ENCODE assay signal across 8 mouse cellular contexts in genomic region chr19:36111054-36111895, GRCm38 (mm10). TPM values are rescaled to one million over a fixed set of nuclear protein-coding genes. Genes with fewer than 3 reads are reported as not detected.
DNase-seq lines count a peak whose midpoint lies in the region; ATAC-seq and TF ChIP-seq lines count a peak whose summit lies in the region.

No protein-coding gene starts in this region.

- H3K4me2 ChIP-seq in heart, embryonic 15.5 days = no peak overlapping the region
- H3K4me2 ChIP-seq in midbrain, embryonic 14.5 days (ENCODE audit: low read length) = peak overlapping the region; percentile 34

- no peaks in the 10 kb centered on the region for H3K27me3 ChIP-seq in thymus, adult 2 months (ENCODE audit: control insufficient read depth, insufficient read depth, low read length)
- H3K27me3 ChIP-seq in heart, embryonic 15.5 days = no peaks in the 10 kb centered on the region
- H3K27me3 ChIP-seq in midbrain, embryonic 14.5 days (ENCODE audit: control insufficient read depth, insufficient read depth, low read length) = no peaks in the 10 kb centered on the region

- WGBS in thymus, adult 2 months = 43% methylated on average over 7 of the region's 7 CpGs
- 24% methylated on average over 7 of the region's 7 CpGs for WGBS in heart, embryonic 15.5 days
- 35% methylated on average over 7 of the region's 7 CpGs for WGBS in midbrain, embryonic 14.5 days

- peak; percentile 27 for DNase-seq in gastrocnemius, adult 18-20 months (ENCODE audit: low spot score)
- DNase-seq in gastrocnemius, postnatal 14 days = no peak
- DNase-seq in thymus, adult 2 months = peak; percentile 9
- no peak for DNase-seq in thymus, postnatal 36 days
- peak; percentile 84 for DNase-seq in midbrain, embryonic 14.5 days
- DNase-seq in layer of hippocampus, postnatal 36 days = no peak

- H3K4me3 ChIP-seq in thymus, adult 2 months (ENCODE audit: control insufficient read depth, insufficient read depth, low read length) = no peak overlapping the region
- H3K4me3 ChIP-seq in heart, embryonic 15.5 days = no peak overlapping the region
- no peak overlapping the region for H3K4me3 ChIP-seq in midbrain, embryonic 14.5 days (replicated peaks; ENCODE audit: low read depth, low read length)

- H3K27ac ChIP-seq in thymus, adult 2 months (ENCODE audit: control insufficient read depth, insufficient read depth, low read length) = no peak overlapping the region
- peak overlapping the region; percentile 76 for H3K27ac ChIP-seq in heart, embryonic 15.5 days
- no peak overlapping the region for H3K27ac ChIP-seq in midbrain, embryonic 14.5 days (replicated peaks; ENCODE audit: low read depth, low read length)

- no peaks in the 10 kb centered on the region for H3K36me3 ChIP-seq in thymus, adult 2 months (ENCODE audit: control insufficient read depth, insufficient read depth, low read length)
- no peaks in the 10 kb centered on the region for H3K36me3 ChIP-seq in heart, embryonic 15.5 days
- H3K36me3 ChIP-seq in midbrain, embryonic 14.5 days (ENCODE audit: control insufficient read depth, insufficient read depth, low read length) = no peaks in the 10 kb centered on the region

- H3K9me3 ChIP-seq in heart, embryonic 15.5 days (replicated peaks) = no peaks in the 10 kb centered on the region
- H3K9me3 ChIP-seq in midbrain, embryonic 14.5 days (ENCODE audit: control insufficient read depth, low read length) = no peaks in the 10 kb centered on the region

- TF ChIP-seq CTCF in thymus, adult 2 months (IDR thresholded peaks at IDR 0.05; ENCODE audit: borderline replicate concordance, control insufficient read depth, extremely low read depth, insufficient read depth, low read length, poor library complexity) = no peak

- H3K9ac ChIP-seq in heart, embryonic 15.5 days = no peak overlapping the region
- H3K9ac ChIP-seq in midbrain, embryonic 14.5 days (replicated peaks; ENCODE audit: low read length) = no peak overlapping the region

- intact Hi-C loops in gastrocnemius, postnatal 14 days (cut with DNase I; ENCODE audit: low total_unique reads) = loop anchor here (5.0 kb wide), 1 partner anchor 331 kb away; no protein-coding TSS in a partner anchor

- no peaks in the 10 kb centered on the region for H3K4me1 ChIP-seq in thymus, adult 2 months (replicated peaks; ENCODE audit: control insufficient read depth, insufficient read depth, low read length)
- no peaks in the 10 kb centered on the region; the same call in none of the 2 replicates for H3K4me1 ChIP-seq in heart, embryonic 15.5 days (replicated peaks)
- H3K4me1 ChIP-seq in midbrain, embryonic 14.5 days (ENCODE audit: control insufficient read depth, insufficient read depth, low read length) = no peaks in the 10 kb centered on the region

- TF ChIP-seq POLR2A in thymus, adult 2 months (IDR thresholded peaks at IDR 0.05; ENCODE audit: control insufficient read depth, extremely low read depth, insufficient read depth, low read length, poor library complexity) = no peak

- ATAC-seq in heart, embryonic 15.5 days (replicated peaks; ENCODE audit: insufficient number of reproducible peaks, insufficient read depth, low FRiP score, low read depth) = peak; percentile 19; the same call in 1 of the 2 replicates
- ATAC-seq in midbrain, embryonic 14.5 days (ENCODE audit: low FRiP score, low TSS enrichment) = peak; percentile 53; the same call in 1 of the 2 replicates
- no peak for ATAC-seq in activated CD4-positive, CD25-positive, alpha-beta regulatory T cell, adult 4 months

RNA-seq across cellular contexts. Expression of gene Ankrd1, which starts 8.6 kb away (rescaled TPM):
- total RNA-seq in gastrocnemius, adult 18-20 months (2021) = 10 to 100 TPM in 1 of 2 experiments, 1 to 10 TPM in 1; 1.8 to 31.5 TPM
- 1 to 10 TPM; 6.6 to 9.9 TPM for total RNA-seq in gastrocnemius, postnatal 14 days (2021)
- polyA plus RNA-seq in thymus, adult 2 months (2012; rRNA removed) = 0.59 and 7.7 TPM in 2 replicates
- polyA plus RNA-seq in heart, embryonic 15.5 days (2015; fragmentation: Nextera tagmentation; extraction: Ambion mirVana) = 354 and 528 TPM in 2 replicates
- polyA plus RNA-seq in midbrain, embryonic 14.5 days (2014; fragmentation: Nextera tagmentation; extraction: Ambion mirVana) = 0.14 TPM in 1 of 2 replicates, not detected in the other
- not detected for polyA plus RNA-seq in activated CD4-positive, CD25-positive, alpha-beta regulatory T cell, adult 4 months (2017; shearing (Covaris generic))
- total RNA-seq in layer of hippocampus, postnatal 36 days (2021) = not detected

RNA-seq across cellular contexts. Expression of gene Rpp30, which starts 27.8 kb away (rescaled TPM):
- 10 to 100 TPM; 13.8 to 16.5 TPM for total RNA-seq in gastrocnemius, adult 18-20 months (2021)
- total RNA-seq in gastrocnemius, postnatal 14 days (2021) = 10 to 100 TPM; 12.6 to 12.7 TPM
- polyA plus RNA-seq in thymus, adult 2 months (2012; rRNA removed) = 4.9 TPM in 2 replicates
- 44.2 and 45.3 TPM in 2 replicates for polyA plus RNA-seq in heart, embryonic 15.5 days (2015; fragmentation: Nextera tagmentation; extraction: Ambion mirVana)
- polyA plus RNA-seq in midbrain, embryonic 14.5 days (2014; fragmentation: Nextera tagmentation; extraction: Ambion mirVana) = 71.7 and 74.3 TPM in 2 replicates
- polyA plus RNA-seq in activated CD4-positive, CD25-positive, alpha-beta regulatory T cell, adult 4 months (2017; shearing (Covaris generic)) = 10 to 100 TPM; 47.3 to 52.2 TPM
- 10 to 100 TPM; 15.9 to 20.1 TPM for total RNA-seq in layer of hippocampus, postnatal 36 days (2021)

RNA-seq across cellular contexts. Expression of gene Htr7, which starts 54.0 kb away (rescaled TPM):
- total RNA-seq in gastrocnemius, adult 18-20 months (2021) = under 1 TPM; 0.46 to 0.47 TPM
- 1 to 10 TPM; 1.4 to 2.0 TPM for total RNA-seq in gastrocnemius, postnatal 14 days (2021)
- 5.4 and 5.5 TPM in 2 replicates for polyA plus RNA-seq in thymus, adult 2 months (2012; rRNA removed)
- polyA plus RNA-seq in heart, embryonic 15.5 days (2015; fragmentation: Nextera tagmentation; extraction: Ambion mirVana) = 0.06 and 0.47 TPM in 2 replicates
- polyA plus RNA-seq in midbrain, embryonic 14.5 days (2014; fragmentation: Nextera tagmentation; extraction: Ambion mirVana) = 5.0 and 5.6 TPM in 2 replicates
- not detected for polyA plus RNA-seq in activated CD4-positive, CD25-positive, alpha-beta regulatory T cell, adult 4 months (2017; shearing (Covaris generic))
- total RNA-seq in layer of hippocampus, postnatal 36 days (2021) = 1 to 10 TPM; 8.3 to 8.5 TPM

Comparison
In these comparisons a context has a peak if more than half of its experiments do, and no peak if none do; other contexts are left out.
1. DNase-seq: peak in gastrocnemius, adult 18-20 months (single experiment), thymus, adult 2 months (single experiment) and midbrain, embryonic 14.5 days (single experiment); none in gastrocnemius, postnatal 14 days (single experiment), thymus, postnatal 36 days (0 of 2) and layer of hippocampus, postnatal 36 days (0 of 2).
2. RNA of gene Ankrd1, which starts 8.6 kb away (polyA plus RNA-seq): 354 to 528 TPM in heart, embryonic 15.5 days; 0.59 to 7.7 TPM in thymus, adult 2 months, 0.14 TPM in midbrain, embryonic 14.5 days and not detected in activated CD4-positive, CD25-positive, alpha-beta regulatory T cell, adult 4 months; every median in the first group is over 10 times any median in the second.